Mouse (Mus musculus) v-Abl transformed pro-B cells (cell line): ENCODE measurements around the gene Pcsk2.

Source experiments
- in situ Hi-C, 2 experiments: fragments of 400-800 bp; cut with MboI; formaldehyde crosslinking; loops; one replicate each; pipeline ENCODE4 v1.15.1; 2025; ENCODE audit not compliant: unreplicated experiment in 2 of 2

The Pcsk2 gene

DNA sequence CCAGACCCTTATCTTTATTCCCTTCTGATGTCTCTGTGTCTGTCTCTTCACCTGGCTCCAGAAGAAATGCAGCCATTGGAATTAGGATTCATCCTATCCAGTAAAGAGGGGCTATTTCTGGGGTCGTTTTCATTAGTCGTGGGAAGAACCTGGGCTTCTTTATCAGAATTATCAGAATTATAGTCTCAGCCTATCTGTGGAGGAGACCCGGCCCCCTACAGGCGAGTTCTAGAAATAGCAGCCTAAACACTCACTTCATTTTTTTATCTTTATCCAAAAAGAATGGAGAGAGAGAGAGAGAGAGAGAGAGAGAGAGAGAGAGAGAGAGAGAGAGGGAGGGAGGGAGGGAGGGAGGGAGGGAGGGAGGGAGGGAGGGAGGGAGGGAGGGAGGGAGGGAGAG is 177.3 kb downstream of the Pcsk2 start:
- in situ Hi-C loops, result no loop called here

DNA sequence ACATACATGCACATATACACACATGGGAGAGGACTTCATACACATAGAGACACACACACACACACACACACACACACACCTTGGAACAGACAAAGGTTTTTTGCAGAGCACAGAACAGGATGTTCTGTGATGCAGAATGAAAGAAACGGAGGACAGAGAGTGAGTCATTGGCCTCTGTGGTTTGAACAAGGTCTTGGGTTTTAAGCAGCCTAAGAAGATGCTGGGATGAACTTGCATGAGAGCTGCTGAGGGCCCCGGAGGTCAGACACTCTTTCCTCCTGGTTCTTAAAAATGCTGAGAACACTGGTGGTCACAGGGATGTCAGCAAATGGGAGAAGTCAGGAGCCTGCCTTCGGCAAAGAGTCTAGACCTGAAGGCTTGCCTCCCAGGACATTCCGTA is 178.1 kb downstream of the Pcsk2 start:
- in situ Hi-C loops, result no loop called here

DNA sequence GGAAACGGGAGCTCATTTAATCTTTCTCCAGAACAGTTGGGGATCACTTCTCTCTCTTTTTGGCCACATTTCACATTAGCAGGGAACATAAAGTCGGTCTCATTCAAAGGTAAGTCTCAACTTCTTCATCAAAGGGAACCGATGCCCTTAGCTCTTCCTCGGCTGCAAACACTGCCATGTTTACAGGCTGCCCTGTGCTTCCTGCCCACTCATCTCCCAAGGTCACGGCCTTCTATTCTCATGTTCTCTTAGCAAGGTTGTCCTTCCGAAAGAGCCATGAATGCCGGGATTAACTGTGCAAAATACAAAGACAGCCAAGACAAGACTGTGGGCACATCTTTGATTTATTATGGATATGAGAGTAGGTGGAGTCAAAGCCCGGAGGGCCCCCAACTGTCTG is 178.8 kb downstream of the Pcsk2 start:
- in situ Hi-C loops, result no loop called here

DNA sequence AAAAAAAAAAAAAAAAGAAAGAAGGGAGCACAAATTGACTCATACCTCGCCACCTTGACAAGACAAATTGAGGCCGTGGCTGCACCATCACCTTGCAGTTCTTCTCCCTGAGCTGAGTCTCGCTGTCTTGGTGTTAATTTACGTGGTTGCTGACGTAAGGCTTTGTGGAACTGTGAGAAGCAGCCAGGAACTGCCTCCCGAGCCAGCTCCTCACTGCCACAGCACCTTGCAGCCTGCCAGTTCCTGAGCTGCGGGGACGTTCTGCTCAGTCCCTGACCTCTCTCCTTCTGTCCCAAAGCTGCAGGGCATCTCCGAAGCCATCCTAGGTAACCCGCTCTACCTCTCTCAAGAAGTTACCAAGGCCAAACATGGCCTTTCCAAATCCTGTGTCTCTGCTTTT is 186.5 kb downstream of the Pcsk2 start:
- in situ Hi-C loops, result no loop called here

DNA sequence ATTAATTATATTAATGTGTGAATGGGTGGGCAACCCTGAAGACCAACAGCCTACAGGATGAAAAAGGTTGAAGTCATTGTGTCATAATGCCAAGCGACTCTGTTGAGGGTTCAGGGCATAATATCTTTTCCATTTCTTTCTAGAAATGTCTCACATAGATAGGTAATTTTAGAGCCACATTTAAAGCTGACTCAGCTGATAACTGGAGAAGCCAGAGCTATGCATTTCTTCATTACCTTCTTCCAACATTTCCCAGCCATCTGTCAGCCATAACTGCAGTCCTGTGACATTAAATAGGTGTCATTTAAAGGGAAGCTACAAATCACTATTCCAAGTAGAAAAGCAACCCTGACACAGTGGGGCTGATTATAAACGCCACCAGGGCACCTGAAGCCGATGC is 189.5 kb downstream of the Pcsk2 start:
- in situ Hi-C loops, result no loop called here

DNA sequence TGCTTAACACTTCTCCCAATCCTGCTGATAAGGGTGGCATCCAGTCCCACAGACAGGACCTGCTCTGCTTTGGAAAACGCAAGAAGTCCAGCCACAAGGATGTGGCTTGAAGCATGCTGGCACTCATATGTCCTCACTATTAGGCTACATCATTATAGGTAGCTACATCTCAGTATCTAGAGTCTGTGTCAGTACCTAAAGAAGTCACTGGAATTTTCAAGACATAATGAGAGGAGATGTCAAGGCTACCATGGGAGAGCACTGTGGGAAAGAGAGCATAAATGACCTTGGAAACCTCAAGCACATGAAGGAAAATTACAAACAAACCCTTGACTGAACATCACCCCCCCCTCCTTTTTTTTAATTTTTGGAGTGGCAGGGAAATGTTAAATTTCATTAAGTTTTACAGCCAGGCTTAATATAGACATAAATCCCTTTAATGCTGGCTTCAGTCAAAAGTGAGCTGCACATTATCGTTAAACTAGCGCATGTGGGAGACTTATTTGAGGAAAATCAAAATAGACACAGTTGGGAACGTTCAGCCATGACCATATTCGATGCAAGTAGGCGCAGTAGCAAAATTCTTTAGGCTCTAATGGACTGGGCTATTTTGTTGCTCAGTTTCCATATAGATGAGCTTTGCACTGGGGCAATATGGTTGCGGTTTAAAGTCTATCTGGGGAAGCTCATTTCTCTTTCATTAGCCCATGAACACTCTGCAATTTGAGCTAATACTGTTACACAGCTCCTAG is 193.7 kb downstream of the Pcsk2 start:
- in situ Hi-C loops, result no loop called here

DNA sequence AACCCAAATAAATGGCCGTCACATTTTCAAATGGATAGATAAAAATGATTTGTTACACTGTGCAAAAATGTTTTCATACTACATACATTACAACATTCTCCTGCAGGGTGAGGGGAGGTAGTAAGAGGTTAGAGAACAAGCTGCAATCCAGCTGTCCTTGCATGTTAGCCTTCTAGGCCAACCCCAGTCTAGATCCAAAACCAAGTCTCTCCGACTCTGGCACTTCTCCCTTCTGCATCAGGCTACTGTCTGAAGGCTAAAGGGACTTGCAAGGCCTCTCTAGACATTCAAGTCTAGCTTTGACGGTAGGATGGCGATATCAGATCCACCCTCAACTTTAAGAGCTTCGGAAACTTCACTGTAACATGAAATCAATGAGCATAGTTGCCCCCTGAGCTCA is 196.5 kb downstream of the Pcsk2 start:
- in situ Hi-C loops, result no loop called here

DNA sequence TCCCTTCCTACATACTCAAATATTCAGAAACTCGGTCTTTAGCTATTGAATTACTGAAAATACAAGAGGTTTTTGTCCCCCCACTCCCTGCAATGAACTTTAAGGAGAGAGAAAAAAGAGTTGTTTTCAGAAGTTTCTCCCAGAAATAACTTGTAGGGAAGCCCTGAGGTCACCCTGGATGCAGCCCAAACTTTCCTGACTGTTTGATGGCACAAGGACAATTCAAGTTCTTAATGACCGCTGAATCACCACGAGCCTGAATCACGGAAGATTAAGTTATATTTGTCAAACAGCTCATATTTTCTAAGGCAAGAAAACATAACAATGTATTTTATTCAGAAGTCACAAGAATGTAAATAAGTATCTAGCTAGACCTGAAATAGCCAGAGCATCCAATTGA is 197.1 kb downstream of the Pcsk2 start:
- in situ Hi-C loops, result no loop called here

DNA sequence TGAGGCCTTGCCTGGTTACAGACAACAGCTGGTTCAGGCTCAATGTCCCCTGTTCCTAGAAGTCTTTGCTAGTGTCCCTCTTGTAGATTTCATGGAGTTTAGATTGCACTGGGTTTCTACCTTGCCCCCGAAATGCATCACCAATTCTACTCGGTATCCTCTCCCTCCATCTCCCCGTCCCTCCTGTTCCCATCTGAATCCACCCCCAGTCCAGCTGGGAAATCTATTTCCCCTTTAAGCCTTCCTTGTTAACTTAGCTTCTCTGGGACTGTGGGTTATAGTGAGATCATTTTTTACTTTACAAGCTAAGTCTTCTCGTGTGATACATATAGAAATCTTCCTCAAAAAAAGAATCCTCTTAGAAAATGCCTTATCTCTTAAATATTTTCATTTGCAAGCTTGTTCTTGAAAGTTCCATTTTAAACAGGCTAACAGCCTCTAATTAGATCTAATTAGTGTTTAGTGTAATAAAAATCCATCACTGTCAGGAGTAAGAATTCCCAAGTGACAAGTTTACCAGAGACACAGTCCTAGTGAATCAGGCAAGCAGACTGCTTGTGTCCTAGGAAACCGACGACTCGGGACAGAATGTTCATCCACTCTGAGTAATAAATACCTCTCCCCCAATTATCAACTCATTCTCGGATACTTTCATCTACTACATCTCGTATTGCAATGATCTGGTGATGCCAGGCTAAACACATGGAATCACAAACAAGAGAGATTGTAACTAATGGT is 206.3 kb downstream of the Pcsk2 start:
- in situ Hi-C loops, result no loop called here

DNA sequence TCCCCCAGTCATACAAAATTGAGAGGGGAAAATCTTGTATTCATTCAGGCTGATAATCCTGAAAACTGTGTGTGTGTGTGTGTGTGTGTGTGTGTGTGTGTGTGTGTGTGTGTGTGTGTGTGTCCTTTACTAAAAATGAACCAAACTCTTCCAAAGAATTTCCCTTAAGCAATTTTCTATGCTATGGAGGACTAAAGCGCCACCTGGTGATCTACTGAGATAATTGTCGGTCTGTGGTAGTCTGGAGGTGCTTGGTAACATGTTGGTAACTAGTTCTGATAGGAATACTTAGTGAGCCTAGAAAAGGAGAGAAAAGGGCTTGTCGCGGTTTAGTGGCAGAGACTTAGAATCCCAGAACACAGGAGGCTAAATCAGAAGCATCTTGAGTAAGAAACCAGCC is 230.5 kb downstream of the Pcsk2 start:
- in situ Hi-C loops, result loop anchor here in 1 of 2 experiments (25.0 kb wide), 1 partner anchor 664 kb away; no protein-coding TSS in a partner anchor

DNA sequence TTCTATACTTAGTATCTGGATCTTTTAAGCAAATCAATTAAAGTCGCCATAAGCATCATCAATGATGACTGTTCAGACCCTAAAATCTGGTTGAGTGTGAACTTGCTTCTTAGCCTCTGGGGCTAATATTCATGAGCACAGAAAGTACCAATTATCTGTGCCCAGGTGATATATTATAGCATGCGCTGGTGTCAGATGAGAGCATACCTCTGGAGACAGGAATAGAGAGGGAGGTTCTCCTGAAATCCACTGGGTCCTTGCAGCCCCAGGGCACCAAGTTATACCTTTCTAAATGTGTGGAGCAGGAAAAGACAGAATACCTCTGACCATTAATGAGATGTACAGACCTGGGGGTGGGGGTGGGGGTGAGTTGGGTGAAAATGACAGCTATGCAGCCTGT is 234.4 kb downstream of the Pcsk2 start:
- in situ Hi-C loops, result loop anchor here in 1 of 2 experiments (25.0 kb wide), 1 partner anchor 668 kb away; no protein-coding TSS in a partner anchor

DNA sequence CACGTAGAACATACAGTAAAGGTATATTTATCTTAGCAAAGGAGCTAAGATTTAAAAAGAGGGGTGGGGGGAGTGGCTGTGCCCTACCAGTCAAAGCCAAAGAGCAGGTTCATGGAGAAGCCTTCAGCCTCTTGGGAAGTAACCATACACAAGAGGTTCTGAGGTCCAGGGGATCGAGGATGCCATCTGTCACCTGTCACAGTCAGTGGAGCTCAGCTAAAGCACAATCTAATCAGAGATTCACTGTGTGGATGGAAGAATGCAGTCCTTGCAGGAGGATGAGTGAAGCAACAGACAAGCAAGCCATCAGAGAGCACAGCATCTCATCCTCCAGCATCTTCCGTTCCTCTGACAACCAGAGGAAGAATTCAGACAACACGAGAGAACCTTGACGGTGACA is 244.0 kb downstream of the Pcsk2 start:
- in situ Hi-C loops, result loop anchor here in 1 of 2 experiments (25.0 kb wide), 1 partner anchor 678 kb away; no protein-coding TSS in a partner anchor

DNA sequence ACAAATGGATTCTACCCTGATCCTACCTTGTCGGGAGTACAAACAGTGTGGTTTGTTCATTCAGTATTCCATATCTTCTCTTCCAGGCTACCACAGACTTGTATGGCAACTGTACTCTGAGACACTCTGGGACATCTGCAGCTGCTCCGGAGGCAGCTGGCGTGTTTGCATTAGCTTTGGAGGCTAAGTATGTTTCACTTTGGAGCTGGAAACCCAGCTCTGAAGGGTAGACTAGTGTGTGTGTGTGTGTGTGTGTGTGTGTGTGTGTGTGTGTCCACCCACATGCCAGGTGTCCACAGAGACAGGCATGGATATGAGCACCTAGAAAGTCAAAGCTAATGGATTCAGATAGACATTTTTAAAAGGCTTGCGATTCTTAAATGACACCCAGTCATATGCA is 249.9 kb downstream of the Pcsk2 start:
- in situ Hi-C loops, result loop anchor here in 1 of 2 experiments (25.0 kb wide), 1 partner anchor 684 kb away; no protein-coding TSS in a partner anchor

DNA sequence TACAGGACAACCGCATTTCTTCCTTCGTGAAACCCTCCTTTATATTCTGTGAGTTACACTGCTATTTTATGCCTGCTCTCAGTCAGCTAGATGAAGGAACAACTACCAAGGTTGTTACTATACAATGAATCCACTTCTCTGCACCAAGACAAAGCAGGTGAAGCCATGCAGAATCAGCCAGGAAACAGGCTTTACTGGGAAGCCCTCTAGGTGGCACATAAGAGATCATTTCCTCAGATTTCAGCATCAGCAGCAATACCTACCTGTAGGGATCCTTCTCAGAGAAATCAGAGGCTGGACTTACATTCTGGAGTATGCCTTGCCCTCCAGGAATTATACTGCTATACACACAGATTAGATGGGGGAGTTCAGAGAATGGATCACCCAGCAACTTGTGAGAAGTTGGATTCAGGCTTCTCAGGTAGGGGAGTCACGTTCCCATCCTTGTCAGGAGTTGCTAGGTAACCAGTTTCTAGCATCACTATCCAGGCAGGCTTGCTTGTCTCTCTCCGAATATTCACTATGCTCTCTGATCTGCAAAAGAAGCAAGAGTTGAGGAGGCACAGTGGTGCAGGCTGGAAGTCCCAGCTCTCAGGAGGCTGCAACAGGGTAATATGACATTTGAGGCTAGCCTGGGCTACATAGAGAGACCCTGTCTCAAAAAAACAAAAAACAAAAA is 250.5 kb downstream of the Pcsk2 start:
- in situ Hi-C loops, result loop anchor here in 1 of 2 experiments (25.0 kb wide), 1 partner anchor 684 kb away; no protein-coding TSS in a partner anchor

DNA sequence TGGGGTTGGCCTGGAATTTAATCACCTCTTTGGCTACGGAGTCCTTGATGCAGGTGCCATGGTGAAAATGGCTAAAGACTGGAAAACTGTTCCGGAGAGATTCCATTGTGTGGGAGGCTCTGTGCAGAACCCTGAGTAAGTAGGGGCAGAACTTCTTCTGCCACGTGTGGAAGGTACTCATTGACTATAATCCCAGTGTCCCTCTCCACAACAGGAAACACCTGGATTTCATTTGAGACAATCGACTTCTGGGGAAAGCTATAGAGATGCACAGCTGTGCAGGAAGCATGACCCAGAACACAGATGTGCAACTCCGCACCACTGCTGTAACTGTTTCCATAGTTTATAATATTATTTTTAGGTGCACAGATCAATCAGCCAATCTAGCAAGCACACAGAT is 255.1 kb downstream of the Pcsk2 start:
- in situ Hi-C loops, result no loop called here

DNA sequence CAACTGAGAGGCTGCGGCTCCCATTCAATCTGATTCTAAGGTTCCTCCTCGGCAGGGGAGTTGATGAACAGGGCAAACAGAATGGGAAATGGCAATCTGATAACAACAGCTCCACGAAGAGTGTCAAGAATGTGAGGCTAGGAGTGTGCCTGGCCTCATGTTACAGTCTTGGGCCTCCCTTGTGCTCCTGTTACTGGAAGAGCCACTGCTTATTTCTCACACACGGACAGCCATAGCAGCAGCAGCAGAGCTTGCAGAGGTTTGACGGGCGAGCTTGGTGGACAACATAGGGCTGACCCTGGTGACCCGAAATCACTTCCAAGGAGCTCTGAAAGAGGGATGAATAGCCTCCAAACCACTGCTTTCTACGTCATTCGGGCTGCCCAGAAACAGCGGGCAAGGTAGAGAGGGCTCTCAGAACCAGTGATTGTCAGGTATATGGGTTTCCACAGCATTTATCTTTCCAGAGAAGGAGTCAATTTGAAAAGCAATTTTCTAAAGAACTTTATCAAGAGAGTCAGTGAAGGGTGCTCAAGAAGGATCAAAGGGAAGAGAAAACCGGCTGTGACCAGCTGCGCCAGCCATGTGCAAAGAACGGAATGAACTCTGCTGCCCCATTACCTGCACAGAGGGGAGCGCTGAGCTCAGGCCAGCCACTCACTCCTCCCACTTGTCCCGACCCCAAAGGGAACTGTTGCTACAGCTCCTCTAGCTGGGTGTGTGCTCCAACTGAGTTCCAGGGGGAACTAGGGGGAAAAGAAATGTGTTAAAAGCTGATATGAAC is 260.4 kb downstream of the Pcsk2 start:
- in situ Hi-C loops, result no loop called here

DNA sequence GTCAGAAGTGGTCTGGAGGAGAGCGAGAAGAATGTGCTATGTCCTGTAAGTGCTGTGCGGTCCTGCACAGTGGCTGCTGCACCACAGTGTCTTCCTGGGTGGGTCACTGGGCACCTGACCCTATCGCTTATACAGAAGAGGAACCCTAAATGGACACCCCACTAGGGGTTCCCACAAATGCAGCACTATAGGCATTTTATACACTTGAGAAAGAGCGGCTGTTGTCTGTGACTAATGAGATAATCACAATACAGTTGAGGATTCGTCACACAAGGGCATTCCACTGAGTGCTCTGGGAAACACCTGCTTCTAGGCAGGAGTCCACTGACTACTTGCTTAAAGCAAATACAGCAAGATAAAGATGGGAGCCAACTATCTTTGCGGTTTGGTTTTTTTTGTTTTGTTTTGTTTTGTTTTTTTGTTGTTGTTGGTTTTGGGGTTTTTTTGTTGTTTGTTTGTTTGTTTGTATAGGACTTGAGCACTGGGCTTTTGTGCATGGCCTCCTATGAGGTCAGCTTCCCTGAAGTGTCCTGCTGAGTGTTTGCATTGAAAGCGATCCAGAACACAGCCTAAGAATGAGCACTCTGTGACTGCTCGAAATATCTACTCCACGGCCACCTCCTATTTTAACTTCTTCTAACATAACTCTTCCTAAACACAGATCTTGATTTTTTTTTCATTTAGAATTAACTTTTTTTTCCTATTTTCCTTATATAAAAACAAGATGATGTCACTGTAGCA is 261.1 kb downstream of the Pcsk2 start:
- in situ Hi-C loops, result no loop called here

DNA sequence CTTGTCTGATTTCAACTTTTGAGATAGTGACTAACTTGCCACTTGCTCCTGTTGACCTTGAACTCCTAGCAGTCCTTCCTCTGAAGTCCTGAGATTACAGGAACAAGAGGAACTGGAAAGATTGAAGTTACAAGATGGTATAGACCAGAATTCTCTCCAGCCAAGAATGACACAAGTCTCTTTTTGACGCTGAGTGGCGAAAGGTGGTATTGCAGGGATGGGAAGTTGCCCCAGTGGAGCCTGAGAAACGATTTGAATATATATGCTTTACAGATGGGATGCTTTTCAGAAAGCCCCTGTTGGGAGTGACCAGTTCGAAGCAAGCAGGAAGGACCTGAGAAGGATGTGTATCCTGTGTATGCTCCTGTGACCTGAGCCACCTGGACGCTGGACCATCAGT is 262.8 kb downstream of the Pcsk2 start:
- in situ Hi-C loops, result no loop called here

DNA sequence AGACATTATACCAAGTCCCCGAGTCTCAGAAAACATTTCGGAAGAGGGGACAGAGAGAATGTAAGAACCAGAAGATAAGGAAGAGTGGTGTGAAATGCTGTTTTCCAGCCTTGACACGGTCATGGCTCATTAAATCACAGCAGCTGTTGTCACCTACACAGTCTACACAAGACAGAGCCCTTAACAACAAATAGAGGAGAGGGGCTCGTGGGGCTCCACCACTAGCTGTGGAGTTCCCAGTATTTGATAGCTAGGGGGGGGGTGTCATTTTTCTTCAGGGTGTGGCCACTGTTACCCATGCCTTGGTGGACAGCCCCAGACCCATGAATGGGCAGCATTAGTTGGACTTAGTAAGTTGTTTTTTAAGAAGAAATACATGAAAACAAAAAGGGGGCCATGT is 266.3 kb downstream of the Pcsk2 start:
- in situ Hi-C loops, result no loop called here

DNA sequence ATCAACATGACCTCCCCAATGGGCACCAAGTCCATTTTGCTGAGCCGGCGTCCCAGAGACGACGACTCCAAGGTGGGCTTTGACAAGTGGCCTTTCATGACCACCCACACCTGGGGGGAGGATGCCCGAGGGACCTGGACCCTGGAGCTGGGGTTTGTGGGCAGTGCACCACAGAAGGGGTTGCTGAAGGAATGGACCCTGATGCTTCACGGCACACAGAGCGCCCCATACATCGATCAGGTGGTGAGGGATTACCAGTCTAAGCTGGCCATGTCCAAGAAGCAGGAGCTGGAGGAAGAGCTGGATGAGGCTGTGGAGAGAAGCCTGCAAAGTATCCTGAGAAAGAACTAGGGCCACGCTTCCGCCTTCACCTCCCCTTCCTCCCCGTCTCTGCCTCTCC is 267.5 kb downstream of the Pcsk2 start:
- in situ Hi-C loops, result no loop called here
